In the genomic region with DNA sequence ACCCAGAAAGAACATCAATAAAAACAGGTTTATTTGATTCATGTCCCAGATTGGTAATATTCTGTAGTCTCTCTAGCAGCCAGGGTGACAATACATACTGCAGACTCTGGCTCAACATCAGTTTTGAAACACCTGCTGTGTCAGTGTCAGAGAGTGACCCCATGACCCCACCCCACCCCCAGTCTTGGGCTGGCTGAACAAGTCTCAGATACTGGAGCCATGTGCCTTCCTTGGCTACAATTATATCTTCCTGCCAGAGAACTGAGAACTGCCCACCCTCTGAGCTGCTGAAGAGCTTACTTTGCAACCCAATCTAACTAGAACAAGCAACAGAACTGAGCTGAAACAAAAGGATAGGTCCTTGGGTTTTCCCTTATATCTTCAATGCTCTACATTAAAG, we compare ENCODE assay signal across 16 mouse cellular contexts.
"Had no signal": no experiment of that assay in that cellular context is flagged by ENCODE, and none has a peak within 500 bp of the region (broad histone marks: within the 10 kb centered on the region; RNA-seq: fewer than 3 reads in every experiment).

No protein-coding gene starts in this region.

- H3K4me1 ChIP-seq: megakaryocyte, embryonic 14.5 days; midbrain, embryonic 13.5 days; midbrain, embryonic 15.5 days; neural tube, embryonic 12.5 days; stomach, embryonic 15.5 days had no signal

- H3K9ac ChIP-seq: lung, embryonic 14.5 days; midbrain, embryonic 13.5 days; midbrain, embryonic 15.5 days; neural tube, embryonic 12.5 days; stomach, embryonic 15.5 days had no signal

- H3K4me3 ChIP-seq: megakaryocyte, embryonic 14.5 days; midbrain, embryonic 13.5 days; midbrain, embryonic 15.5 days; neural tube, embryonic 12.5 days; stomach, embryonic 15.5 days had no signal

- H3K27me3 ChIP-seq: megakaryocyte, embryonic 14.5 days; midbrain, embryonic 13.5 days; midbrain, embryonic 15.5 days; neural tube, embryonic 12.5 days; stomach, embryonic 15.5 days had no signal

- H3K27ac ChIP-seq: macrophage; midbrain, embryonic 13.5 days; midbrain, embryonic 15.5 days; neural tube, embryonic 12.5 days; stomach, embryonic 15.5 days; stomach, postnatal 0 days had no signal

- H3K9me3 ChIP-seq: megakaryocyte, embryonic 14.5 days; midbrain, embryonic 13.5 days; midbrain, embryonic 15.5 days; neural tube, embryonic 12.5 days; stomach, embryonic 15.5 days had no signal

- DNase-seq: lung, adult 18-20 months; lung, embryonic 14.5 days; lung, postnatal 10 days; lung, postnatal 36 days; right cerebral cortex, postnatal 14 days; thymus, adult 2 months; thymus, postnatal 25 days; thymus, postnatal 4 days had no signal

- ATAC-seq: midbrain, embryonic 13.5 days; midbrain, embryonic 15.5 days had no signal

- H3K4me2 ChIP-seq: lung, embryonic 14.5 days; midbrain, embryonic 11.5 days; midbrain, embryonic 13.5 days; midbrain, embryonic 15.5 days; neural tube, embryonic 12.5 days; stomach, embryonic 15.5 days had no signal

- H3K36me3 ChIP-seq: midbrain, embryonic 13.5 days; midbrain, embryonic 15.5 days; neural tube, embryonic 12.5 days; stomach, embryonic 15.5 days had no signal
